Mouse (Mus musculus) thymus, postnatal 36 days (tissue): ENCODE results near the gene Castor1.
"Not testable (repeated sequence)": the region's sequence is repeated elsewhere in the genome, so short reads cannot be mapped to it uniquely, and the experiment has no call there.

Experiments used
- DNase-seq, 2 experiments: peaks; one replicate each; pipeline ENCODE4 v3.0.0; 2022; ENCODE audit warnings: mixed read lengths in 2 of 2

Castor1 gene

GRCm38 (mm10) chr11:4217914-4218629 is at the start of gene Castor1:
TSS of gene Castor1 (plus strand) at chr11:4218225.
- DNase-seq, result peak; percentile 86 to 88

GRCm38 (mm10) chr11:4174586-4174985 is 43.4 kb upstream of the Castor1 start:
- DNase-seq, result no peak

DNA sequence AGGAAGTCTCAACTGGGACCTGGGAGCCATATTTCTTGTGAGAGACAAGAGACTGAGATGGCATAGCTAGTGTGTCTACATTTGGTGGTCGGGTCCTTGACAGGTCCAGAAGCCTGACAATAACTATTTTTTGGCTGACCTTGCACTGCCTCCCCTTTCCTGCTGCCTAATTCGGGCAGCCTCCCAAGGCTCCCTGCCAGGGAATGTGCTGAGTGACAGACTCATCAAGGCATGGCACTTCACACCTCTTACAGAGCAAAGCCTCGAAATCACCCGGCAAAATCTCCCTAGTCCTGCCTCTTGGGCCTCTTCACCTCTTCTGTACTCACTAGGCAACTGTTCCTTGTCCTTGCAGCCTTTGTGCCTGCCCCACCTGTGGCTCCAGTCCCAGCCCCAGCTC is 40.3 kb upstream of the Castor1 start:
- no peak for DNase-seq

- no peak for DNase-seq
Observed at GRCm38 (mm10) chr11:4182061-4182460, 36.0 kb upstream of the Castor1 start.

GRCm38 (mm10) chr11:4183511-4183910 is 34.5 kb upstream of the Castor1 start:
- no peak for DNase-seq

DNA sequence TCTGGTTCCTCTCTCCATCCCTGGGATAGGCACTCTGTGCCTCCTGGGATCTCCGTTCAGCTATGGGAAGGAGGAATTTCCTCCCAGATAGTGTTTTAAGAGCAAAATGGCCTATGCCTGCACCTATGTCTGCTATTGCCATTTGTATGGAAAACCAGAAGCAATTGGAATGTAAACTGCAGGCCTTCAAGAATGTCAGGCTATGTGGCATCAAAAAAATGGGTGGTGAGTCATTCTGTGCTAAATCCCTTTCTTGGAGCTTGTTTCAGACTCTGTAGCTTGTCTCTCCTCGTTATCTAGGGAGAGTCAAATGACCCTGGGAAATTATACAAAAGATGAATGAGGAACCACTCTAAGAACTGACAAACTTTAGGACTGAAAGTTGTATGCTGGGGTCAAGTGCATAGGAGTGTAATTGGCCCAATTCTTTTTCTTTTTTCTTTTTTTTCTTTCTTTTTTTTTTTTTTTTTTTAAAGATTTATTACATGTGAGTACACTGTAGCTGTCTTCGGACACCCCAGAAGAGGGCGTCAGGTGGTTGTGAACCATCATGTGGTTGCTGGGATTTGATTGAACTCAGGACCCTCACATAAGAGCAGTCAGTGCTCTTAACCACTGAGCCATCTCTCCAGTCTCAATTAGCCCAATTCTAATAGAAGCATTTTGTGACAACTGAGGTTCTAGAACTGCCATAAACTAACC is 33.6 kb upstream of the Castor1 start:
- no peak for DNase-seq

- not testable (repeated sequence) for DNase-seq
Observed at GRCm38 (mm10) chr11:4185480-4185879, 32.5 kb upstream of the Castor1 start.

- peak; percentile 98 to 100 for DNase-seq
Observed at GRCm38 (mm10) chr11:4186486-4187317, 31.3 kb upstream of the Castor1 start, which contains the start of gene Tbc1d10a. TSS of gene Tbc1d10a (plus strand) at chr11:4186789.

GRCm38 (mm10) chr11:4187318-4187700 is 30.7 kb upstream of the Castor1 start:
- no peak for DNase-seq

DNA sequence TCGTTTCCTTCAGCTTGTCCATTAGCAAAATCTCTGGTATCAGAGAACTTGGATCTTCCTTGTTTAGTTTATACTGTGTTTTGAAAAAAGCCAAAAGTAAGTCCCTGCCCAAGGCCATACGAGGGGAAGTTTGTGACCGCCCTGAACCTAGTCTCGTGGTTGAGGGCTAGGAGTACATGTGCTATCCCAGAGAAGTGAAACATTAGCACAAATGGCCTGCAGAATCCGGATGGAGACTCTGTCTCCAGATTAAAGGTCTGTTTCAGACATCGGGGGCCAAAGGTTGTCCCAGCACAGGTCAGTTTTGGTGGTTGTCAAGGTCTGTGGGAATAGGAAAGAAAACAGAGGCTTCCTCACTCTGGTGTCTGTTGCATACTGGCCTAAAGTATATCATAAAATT is 28.8 kb upstream of the Castor1 start:
- DNase-seq, result no peak

DNA sequence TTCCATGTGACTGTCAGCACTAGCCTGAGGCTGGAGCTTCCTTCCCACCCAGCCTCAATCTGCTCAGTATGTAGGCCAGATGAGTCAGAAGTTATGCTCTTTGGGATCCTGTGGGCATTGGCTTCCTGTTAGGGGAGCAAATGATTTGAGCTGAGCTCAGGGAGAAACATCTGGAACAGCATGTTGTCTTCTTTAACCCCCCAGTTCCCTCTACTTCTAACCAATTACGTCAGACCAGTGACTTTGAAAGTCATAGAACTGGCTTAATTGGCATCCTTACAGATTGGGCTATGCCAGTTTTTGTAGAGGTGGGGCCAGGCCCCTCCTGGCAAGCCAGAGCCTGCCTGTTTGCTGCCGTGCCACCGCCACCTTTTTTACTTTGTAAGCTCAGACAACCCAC is 27.3 kb upstream of the Castor1 start:
- no peak for DNase-seq

DNA sequence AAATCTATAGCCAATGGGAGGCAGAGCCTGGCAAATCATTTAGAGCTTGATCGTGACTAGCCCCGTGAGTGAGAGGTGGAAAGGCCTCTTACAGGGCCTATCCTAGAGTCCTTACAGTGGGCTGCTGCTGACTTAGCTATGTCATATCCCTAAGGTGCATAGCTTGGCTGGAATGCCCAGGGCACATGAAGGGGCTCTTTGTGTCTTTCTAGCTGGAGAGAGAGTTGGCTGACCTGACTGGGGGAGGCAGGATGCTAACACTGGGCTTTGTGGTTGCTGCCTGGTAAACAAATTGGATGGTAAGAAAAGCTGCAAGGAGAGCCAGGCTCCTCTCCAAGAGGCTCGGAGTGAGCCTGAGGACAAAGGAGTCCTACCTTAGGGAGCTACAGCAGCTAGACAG is 25.3 kb upstream of the Castor1 start:
- no peak for DNase-seq

- no peak for DNase-seq
Observed at GRCm38 (mm10) chr11:4193420-4193819, 24.6 kb upstream of the Castor1 start.

DNA sequence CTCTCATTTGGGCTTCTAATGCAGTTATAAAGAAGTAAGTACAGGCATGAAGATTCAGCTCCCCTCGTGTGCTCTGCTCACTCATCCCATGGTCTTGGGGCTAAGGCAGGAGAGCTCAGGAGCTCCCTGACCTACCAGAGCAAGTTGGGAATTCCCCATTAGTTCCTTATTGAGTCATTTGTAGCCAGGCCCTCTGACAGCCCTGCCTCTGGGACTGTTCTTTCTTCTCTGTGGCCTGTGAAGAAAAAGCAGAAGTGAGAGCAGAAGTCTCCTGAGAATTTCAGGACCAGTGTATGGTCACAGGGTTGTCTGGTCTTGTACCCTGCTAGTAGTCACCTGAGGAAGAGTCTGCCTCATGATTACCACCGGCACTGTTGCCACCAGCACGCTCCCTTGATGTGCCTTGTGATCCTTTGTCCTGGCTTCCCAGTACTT is 22.4 kb upstream of the Castor1 start:
- no peak for DNase-seq

DNA sequence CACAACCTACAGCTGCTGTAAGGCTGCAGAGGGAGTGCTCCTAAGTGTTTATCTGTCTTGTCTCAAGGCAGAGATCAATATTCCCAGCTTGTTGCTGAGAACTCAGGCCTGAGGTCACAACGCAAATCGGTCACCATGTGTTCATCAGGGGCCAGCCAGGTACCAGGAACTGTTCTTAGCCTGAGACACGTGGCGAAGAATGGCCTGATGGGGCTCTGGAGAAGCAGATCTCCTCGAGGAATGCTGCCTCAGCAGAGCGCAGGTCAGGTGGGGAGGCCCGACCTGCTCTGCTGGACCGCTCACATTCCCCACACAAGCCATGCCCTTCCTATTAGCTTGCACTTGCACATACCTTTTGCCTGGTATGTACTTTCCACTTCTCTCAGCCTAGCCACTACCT is 21.4 kb upstream of the Castor1 start:
- no peak for DNase-seq

DNA sequence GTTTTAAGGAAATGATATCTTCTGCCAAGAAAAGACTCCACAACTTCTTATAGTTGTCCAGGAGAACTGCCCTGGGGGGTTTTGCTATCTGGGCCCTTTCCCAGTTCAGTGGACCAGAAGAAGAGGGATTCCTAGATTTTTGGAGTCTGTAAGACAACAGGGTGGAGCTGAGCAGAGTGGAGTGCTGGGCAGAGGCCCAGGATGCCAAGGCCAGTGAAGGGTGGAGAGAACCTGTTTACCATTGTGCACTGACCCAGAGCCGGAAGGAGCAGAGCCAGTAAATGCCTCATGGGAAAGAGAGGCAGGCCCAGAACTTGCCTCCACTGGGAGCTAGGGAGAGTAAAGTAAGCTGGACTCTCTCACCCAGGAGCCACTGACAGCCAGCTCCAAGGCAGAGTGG is 20.3 kb upstream of the Castor1 start:
- DNase-seq, result no peak

DNA sequence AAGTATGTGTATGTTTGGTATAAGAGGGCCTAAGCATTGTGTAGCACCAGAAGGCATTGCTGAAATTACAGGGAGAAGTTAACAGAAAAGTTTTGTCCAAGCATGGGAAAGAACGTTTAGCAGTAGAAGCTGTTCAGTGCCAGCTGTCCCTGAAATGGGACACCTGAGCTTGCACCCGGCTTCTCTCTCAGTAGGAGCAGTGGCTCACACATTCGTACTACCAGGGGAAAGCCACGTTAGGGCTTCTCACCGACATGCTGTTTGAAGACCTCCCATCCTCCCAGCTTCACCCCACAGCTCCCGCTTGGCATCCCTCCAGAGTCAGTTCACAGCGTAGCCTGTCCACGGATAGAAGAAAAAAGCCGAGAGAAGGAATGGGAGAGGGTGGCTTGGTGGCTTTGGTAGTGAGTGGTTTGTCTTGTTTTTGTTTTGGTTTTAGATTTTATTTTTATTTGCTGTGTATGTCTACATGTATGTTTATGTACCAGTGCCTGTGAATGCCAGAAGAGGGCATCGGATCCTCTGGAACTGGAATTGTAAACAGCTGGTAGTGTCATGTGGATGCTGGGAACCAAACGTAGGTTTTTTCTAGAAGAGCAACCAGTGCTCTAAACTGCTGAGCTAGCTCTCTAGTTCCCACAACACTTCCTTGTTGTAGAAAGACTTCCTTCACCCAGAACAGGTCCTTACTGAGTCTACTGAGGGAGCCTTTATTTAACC is 15.9 kb upstream of the Castor1 start:
- DNase-seq, result no peak

DNA sequence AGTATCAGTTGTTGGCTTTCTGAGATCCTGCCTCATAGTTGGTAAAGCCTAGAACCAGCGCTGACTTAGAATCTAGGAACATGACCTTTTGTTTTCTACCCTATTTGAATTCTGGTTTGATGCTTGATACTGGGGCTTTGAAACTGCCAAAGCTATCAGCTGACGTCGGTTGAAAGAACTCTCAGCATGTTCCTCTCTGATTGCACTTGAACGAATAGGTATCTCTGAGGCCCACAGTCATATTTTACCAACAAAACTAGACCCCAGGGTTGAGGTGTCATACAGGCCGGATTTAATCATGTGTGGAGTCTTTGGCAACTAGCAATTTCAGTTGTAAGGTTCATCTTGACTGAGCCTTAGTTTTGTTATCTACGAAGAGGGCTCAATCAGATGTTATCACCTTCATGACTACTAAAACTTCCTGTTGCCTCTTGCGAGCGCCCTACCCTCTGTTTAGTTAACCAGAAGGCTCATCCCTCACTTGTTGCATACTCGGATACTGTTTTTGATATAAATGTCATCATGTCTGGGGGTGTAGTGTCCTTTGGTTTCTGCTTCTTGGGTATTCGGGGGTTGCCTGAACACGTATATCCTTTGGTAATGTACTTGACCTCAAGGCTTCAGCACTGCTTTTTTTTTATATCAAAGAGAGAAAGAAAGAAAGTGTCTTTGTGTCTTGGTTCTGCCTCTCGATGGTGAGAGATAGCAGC is 14.9 kb upstream of the Castor1 start:
- DNase-seq, result peak in 1 of 2 experiments; percentile 17

DNA sequence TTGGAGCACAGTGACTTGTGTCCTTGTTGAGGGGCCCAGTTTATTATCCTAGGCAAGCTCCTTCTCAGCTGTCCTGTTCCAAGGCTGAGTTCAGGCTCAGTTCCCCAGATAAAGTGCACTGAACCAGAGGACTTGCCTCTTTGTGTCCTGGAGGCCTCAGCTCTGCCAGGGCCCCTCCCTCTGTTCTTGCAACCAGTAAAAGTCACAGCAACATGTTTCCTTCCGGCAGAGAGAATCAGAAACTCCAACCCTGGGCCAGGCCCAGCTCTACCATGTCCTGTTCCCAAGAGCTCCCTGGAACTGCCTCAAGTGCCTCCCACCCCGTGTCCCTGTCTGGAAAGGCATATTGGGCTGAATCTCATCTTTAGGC is 14.3 kb upstream of the Castor1 start:
- DNase-seq, result peak; percentile 54 to 71

GRCm38 (mm10) chr11:4205097-4205655 is 12.8 kb upstream of the Castor1 start:
- no peak for DNase-seq

DNA sequence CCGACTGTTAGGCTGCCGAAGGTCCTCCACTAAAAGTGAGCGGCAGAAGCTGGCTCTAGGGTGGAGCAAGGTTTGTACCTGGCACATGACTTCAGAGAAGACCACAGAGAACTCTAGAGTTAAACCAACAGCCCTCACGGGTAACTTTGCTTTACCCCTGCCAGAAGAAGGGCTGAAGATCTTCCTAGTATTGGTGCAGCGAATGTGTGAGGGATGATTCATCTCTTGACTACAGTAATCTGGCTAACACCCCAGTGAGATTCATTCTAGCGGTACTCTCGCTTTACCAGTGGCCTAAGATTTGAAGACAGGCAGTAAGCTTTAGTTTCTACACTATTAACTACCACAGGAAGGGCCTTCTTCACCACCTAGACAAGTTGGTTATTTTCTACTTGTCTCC is 12.1 kb upstream of the Castor1 start:
- no peak for DNase-seq

DNA sequence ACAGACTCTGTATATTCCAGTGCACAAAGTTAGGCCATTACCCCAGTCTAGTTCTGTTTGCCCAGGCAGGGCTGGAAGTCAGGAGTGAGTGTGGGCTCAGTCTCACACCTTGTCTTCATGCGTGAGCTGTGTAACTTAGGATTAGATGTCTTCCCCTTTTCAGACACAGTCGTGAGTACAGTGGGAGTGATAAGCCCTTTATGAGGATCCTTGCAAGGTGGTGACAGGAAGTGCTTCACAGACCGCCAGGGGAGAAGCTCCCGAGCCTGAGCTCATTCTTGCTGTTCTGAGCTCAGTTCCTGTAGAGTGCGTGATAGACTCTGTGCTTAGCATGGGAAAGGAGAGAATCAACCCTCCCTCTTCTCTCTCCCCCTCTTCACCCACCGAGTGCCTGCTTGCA is 11.5 kb upstream of the Castor1 start:
- peak; percentile 39 to 54 for DNase-seq
